Mouse (Mus musculus) megakaryocyte progenitor cell, adult 5-6 weeks (primary cell): ENCODE results near the gene Mex3b. TPM values are rescaled to one million over a fixed set of nuclear protein-coding genes. Genes with fewer than 3 reads are reported as not detected.

Source experiments
- ATAC-seq: replicated peaks from 2 replicates; pipeline ENCODE4 v1.8.0; 2016; ENCODE audit warnings: mild to moderate bottlenecking, moderate TSS enrichment, inconsistent platforms; ENCODE audit not compliant: poor library complexity
- total RNA-seq, 2 experiments: library from RNA; stranded (forward) in 1 of 2; stranded (reverse) in 1 of 2; fragments of 157-497, 149-512 nt in 1 of 2; fragments of 200-1000 nt in 1 of 2; gene quantifications; 2 replicates each; pipeline versions ENCODE4 v1.2.3 to v1.2.4; 2015 to 2017

Mex3b gene
- total RNA-seq, 2 experiments from 2014 or later = 2.2 to 3.7 TPM

DNA sequence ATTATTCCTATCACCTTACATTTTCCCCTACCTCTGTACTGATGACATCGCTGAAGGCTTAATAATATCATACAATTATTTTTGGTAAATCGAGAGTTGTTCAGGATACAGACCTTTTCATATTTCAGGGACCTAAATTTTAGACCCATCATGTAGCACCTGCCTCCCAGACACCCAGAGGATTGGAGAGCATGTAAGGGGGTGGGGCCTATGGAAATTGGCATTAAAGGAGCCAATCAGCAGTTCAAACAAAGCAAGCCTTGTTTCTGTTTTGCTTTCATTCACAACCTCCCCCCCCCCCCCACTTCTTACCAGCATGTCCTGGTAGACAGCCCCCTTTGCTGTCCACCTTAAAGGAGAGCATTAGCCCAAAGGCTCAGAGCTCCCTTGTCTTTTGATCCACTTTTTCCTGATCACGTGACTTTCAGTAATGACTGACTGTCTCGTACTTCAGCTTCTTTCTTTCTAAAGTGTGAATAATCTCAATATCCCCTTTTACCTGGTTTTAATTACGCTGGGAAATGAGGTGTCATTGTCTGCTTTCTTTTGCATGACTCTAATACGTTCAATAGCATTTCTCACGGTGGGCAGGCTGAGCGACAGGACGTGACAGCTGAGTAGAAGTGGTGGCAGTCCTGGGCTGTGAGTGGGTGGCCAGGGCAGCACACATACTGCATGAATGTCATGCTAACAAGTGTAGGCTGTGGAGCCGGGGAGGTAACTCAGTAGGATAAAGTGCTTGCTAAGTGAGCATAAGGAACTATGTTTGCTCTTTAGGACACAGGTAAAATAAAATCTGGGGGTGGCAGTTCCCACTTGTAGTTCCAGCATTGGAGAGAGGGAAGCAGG lies 43.6 kb downstream of the Mex3b start:
- no peak for ATAC-seq

DNA sequence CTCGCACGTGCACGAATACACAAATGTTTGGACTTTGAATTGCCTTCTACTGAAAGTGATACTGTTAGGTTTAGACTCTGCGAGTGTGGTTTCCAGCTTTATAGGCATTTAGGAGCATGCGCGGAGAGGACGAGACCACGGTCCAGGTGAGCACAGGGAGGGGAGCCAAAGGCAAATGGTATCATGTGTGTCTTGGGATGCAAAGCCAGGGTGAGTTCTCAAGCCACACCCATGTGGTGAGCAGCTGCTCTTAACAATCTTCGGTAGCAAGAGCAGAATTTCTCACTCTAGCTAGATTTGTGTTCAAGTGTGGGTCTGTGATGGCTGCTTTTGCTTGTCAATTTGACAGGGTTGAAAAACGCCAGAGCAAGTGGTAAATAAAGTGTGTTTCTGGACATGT lies 44.4 kb downstream of the Mex3b start:
- no peak for ATAC-seq

DNA sequence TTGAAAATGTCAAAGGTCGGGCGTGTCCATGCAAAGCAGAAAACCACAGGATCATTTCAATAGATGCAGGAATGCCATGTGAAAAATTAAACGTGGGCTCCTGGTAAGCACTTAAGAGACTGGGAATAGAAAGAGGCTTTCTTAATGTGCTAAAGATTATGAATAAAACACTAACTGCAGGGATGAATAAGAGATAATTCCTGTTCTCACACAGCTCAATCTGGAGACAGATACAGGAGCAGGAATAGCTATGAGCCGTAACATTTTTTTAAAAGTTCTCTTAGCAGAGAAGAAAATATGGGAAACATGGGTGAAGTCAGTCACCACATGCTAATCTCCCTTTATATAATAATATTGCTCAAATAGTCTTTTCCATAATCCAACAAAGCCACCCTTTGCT lies 47.2 kb downstream of the Mex3b start:
- no peak for ATAC-seq

Other genes with a start within 250 kb of the Mex3b start
- 0.79 and 1.4 TPM in 2 replicates for gene Saxo2, start 218.8 kb upstream of the Mex3b start, total RNA-seq (2015)
- 0.47 and 0.50 TPM in 2 replicates for gene Saxo2, start 218.8 kb upstream of the Mex3b start, total RNA-seq (2017)
- 17.5 and 19.6 TPM in 2 replicates for gene Efl1, start 218.7 kb upstream of the Mex3b start, total RNA-seq (2015)
- gene Efl1, start 218.7 kb upstream of the Mex3b start, total RNA-seq (2017) = 26.8 and 27.9 TPM in 2 replicates